Mouse (Mus musculus) heart, embryonic 10.5 days (tissue): ENCODE measurements around the gene Wdfy3. TPM values are rescaled to one million over a fixed set of nuclear protein-coding genes. Genes with fewer than 3 reads are reported as not detected.

Experiments used
- DNase-seq: peaks from one replicate; pipeline ENCODE4 v3.0.0-alpha.2; 2017; ENCODE audit warnings: low spot score
- H3K27ac ChIP-seq: fragments of 300-500 bp; sonication (generic); 2 replicates; pipeline ENCODE4 v1.5.1; 2016; ENCODE audit warnings: mild to moderate bottlenecking
- H3K27me3 ChIP-seq: fragments of 300-500 bp; sonication (generic); 2 replicates; pipeline ENCODE4 v1.6.1; 2016; ENCODE audit warnings: mild to moderate bottlenecking; ENCODE audit not compliant: poor library complexity, insufficient read depth, severe bottlenecking
- H3K36me3 ChIP-seq: fragments of 300-500 bp; sonication (generic); 2 replicates; pipeline ENCODE4 v1.6.1; 2016; ENCODE audit warnings: mild to moderate bottlenecking, moderate library complexity
- H3K4me1 ChIP-seq: fragments of 300-500 bp; sonication (generic); 2 replicates; pipeline ENCODE4 v1.6.1; 2016; ENCODE audit warnings: mild to moderate bottlenecking
- H3K4me3 ChIP-seq: fragments of 300-500 bp; sonication (generic); 2 replicates; pipeline ENCODE4 v1.5.1; 2016; ENCODE audit warnings: mild to moderate bottlenecking, moderate library complexity
- H3K9me3 ChIP-seq: fragments of 300-500 bp; sonication (generic); 2 replicates; pipeline ENCODE4 v1.6.1; 2016; ENCODE audit warnings: mild to moderate bottlenecking, moderate library complexity
- WGBS: fragments of 180-500 bp; shearing (Covaris S2); methylation state at CpG from one replicate; pipeline ENCODE4 v1.1.7; 2016; 5-methylcytosine and 5-hydroxymethylcytosine counted together
- polyA plus RNA-seq: library from polyadenylated mRNA; unstranded; fragments of >200 nt; fragmentation: Nextera tagmentation; extraction: Ambion mirVana; gene quantifications from 2 replicates; pipeline ENCODE4 v1.2.1, GENCODE M21; 2016

Wdfy3 gene
- polyA plus RNA-seq, 1 experiment from 2014 or later, result 14.4 TPM

DNA sequence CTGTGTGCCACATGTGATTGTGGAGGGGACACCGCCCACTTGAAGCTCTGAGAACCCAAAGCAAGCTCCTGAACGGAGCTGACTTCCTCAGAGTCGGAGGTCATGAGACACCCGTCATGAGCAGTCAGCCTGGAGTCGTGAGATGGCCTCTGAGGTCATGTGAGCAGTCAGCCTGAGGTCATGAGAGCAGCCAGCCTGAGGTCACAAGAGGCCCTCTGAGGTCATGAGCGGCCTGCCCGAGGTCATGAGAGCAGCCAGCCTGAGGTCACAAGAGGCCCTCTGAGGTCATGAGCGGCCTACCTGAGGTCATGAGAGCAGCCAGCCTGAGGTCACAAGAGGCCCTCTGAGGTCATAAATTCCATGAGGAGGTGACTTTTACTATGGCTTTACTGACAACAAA, 120.4 kb downstream of the Wdfy3 start:
- H3K27ac ChIP-seq, result no peak overlapping the region
- no peaks in the 10 kb centered on the region for H3K27me3 ChIP-seq
- H3K4me3 ChIP-seq, result no peak overlapping the region
- no peaks in the 10 kb centered on the region for H3K9me3 ChIP-seq
- H3K36me3 ChIP-seq, result peaks cover 75% of the 10 kb centered on the region
- DNase-seq, result peak; percentile 56
- H3K4me1 ChIP-seq, result no peaks in the 10 kb centered on the region
- WGBS, result 70% methylated on average over 8 of the region's 8 CpGs

DNA sequence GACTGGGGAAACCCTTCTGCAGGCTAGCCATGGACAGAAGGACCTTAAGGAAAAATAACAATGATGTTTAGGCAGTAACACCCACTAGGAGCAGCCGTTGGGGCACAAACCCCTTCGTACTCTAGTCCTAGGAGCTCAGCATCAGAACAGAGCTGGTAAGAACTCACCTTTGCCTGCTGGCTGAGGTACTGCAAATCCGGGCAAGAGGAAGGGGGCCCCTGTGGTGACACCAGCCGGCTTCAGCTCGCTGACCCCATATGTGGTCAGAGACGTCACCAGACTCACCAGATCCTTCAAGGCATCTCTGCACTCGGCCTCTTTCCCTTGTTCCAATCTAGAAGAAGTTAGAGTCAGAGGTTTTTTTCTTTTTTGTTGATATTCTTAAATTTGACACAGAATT, 121.1 kb downstream of the Wdfy3 start:
- Histone ChIP-seq H3K36me3 (peaks cover 78% of the 10 kb centered on the region), H3K27me3 (no peaks in the 10 kb centered on the region), H3K9me3 (no peaks in the 10 kb centered on the region), H3K4me1 (no peaks in the 10 kb centered on the region), H3K4me3 (no peak overlapping the region), H3K27ac (no peak overlapping the region)
- 91% methylated on average over 7 of the region's 7 CpGs for WGBS
- DNase-seq, result peak; percentile 28

DNA sequence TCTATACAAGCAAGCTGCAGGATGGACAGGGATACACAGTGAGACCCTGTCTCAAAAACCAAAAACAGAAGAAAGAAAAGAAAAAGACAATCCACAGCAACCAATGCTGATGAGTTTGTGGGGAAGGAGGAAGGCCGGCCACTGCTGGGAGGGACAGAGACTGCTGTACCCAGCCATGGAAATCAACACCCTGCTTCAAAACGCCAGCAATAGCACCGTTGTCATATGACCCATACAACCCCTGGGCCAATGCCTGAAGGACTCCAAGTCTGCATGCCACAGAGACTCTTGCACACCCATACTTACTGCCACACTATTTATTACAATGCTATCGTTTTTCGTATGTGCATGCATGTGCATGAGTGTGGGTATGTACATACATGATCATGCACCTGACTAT, 124.0 kb downstream of the Wdfy3 start:
- Histone ChIP-seq H3K9me3 (no peaks in the 10 kb centered on the region), H3K4me1 (no peaks in the 10 kb centered on the region), H3K27ac (no peak overlapping the region), H3K4me3 (no peak overlapping the region), H3K27me3 (no peaks in the 10 kb centered on the region), H3K36me3 (peaks cover 86% of the 10 kb centered on the region)
- DNase-seq, result no peak
- WGBS, result 87% methylated on average over 5 of the region's 5 CpGs

DNA sequence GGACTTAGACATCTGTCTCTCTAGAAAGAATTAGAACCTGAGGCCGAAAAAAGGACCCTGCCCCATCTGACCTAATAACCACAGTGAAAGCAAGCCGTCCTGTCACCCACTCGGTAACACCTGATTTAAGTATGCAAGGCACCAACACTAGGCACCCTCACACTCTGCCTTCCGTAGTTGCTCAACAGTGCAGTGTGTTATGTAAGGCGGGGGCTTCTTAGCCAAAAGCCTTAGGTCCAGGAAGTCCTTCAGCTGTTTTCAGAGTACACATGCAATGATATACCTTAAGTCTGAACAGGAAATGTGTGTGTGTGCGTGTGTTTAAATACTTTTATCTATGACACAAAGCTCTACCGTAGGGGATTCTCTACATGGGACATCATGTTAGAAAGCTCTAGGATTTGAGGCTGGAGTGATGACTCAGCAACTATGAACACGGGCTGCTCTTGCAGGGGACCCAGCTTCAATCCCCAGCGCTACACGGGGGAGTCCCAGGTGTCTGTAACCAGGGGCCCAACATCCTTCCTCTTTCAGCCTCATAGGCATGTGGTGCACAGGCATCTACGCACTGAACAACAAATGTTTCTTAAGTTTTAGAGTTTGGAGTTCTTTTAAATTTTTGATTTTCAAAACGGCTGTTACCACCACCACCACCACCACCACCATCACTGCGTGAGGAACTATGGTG, 131.7 kb downstream of the Wdfy3 start:
- Histone ChIP-seq H3K27me3 (no peaks in the 10 kb centered on the region), H3K9me3 (no peaks in the 10 kb centered on the region), H3K36me3 (peaks cover 76% of the 10 kb centered on the region), H3K4me1 (peaks cover 11% of the 10 kb centered on the region; the same call in 1 of the 2 replicates), H3K27ac (no peak overlapping the region), H3K4me3 (no peak overlapping the region)
- no peak for DNase-seq
- 90% methylated on average over 13 of the region's 13 CpGs for WGBS

DNA sequence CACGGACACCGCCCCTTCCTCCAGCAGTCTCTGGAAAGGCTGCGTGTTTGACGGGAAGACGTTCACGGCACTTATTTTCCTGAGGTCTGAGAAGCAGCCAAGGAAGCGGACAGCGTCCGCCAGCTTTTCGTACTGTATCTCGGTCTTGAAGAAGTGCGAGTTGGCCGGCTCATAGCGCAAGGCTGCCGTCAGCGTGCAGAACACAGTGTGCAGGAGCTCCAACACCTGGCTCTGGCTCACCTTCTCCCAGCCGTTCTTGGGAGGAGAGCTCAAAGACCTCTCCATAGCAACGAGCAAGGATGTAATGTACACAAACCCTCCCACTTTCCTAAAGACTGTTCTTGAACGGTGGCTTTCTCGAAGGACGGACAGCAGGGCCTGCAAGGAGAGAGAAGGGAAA, 132.4 kb downstream of the Wdfy3 start:
- no peaks in the 10 kb centered on the region for H3K9me3 ChIP-seq
- WGBS, result 82% methylated on average over 21 of the region's 21 CpGs
- H3K4me1 ChIP-seq, result peaks cover 11% of the 10 kb centered on the region; the same call in 1 of the 2 replicates
- H3K4me3 ChIP-seq, result no peak overlapping the region
- no peak overlapping the region for H3K27ac ChIP-seq
- no peaks in the 10 kb centered on the region for H3K27me3 ChIP-seq
- DNase-seq, result no peak
- peaks cover 72% of the 10 kb centered on the region for H3K36me3 ChIP-seq

DNA sequence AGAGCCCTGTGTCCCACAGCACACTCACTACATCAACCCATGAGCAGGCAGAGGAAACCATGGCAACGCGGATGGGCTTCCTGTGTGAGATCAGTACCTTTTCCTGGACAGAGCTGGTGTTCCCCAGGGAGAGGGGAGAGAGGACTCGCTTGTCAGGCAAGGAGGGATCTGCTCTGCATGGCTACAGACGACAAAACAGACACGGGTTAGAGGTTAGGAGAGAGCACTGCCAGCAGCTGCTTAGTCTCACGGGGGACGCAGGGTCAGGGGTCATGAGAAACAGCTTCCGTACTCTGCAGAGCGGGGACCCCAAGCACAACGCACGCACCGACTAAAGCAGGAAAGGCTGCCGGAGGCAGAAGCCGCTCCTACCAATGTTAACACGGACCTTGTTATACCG, 133.8 kb downstream of the Wdfy3 start:
- no peak for DNase-seq
- Histone ChIP-seq H3K36me3 (peaks cover 67% of the 10 kb centered on the region), H3K27ac (0 out of 2 replicates have a peak overlapping the region, but pooled peaks have one; percentile 16), H3K4me1 (peaks cover 11% of the 10 kb centered on the region; the same call in 1 of the 2 replicates), H3K27me3 (no peaks in the 10 kb centered on the region), H3K4me3 (no peak overlapping the region), H3K9me3 (no peaks in the 10 kb centered on the region)
- WGBS, result 63% methylated on average over 16 of the region's 16 CpGs

DNA sequence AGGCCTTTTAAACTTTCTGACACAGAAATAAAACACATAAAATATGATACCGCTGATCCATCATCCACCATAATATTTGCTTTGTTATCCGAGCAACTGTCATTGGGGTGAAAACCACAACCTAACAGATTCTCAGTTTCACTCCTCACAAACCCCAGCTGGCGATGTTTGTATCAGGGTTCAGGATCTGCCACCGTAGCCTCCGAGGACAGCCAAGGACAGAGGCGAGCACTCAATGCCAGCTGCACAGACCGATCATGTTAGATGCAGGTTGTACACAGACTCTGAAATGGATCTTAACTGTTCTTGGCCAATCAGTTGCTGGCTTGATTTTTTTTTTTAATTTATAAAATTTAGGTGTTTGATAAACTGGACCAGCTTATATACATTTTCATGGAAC, 135.1 kb downstream of the Wdfy3 start:
- peaks cover 11% of the 10 kb centered on the region; the same call in 1 of the 2 replicates for H3K4me1 ChIP-seq
- 92% methylated on average over 7 of the region's 7 CpGs for WGBS
- H3K27ac ChIP-seq, result no peak overlapping the region

DNA sequence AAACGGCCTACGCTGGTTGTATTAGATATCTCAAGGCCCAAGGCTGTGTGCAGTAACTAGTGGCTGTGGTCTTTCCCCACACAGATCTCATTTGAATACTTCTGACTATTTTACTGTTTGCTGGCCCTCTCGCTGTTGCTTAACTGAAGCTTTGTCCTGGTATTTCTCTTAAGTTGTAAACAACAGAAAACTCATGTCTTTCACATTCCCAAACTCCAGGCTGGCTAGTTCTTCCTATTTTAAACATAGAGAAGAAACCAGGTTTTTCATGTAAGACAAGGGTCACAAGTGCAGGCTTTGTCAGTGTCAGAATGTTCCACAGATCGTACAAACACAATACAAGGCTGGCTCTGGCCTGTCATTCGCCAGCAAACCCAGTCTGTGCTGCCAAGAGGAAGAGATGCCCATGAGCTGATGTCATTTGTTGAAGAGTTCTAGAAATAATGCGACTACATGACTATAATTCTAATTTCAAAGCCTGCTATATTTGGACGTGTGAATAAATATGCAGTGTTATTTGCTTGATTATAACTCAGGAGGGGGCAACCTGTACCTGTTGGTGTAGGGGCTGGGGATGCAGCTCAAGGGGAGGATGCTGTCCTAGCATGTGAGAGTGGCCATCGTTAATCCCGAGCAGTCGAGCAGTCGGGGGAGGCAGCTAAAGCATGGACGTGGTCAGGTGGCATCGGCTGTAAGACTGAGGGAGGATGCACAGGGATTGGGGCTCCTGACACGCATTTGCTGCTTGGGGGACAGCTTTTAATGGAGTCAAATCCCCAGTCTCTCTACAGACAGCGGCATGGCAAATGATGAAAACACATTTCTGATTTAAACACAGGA, 136.5 kb downstream of the Wdfy3 start:
- H3K36me3 ChIP-seq, result peaks cover 73% of the 10 kb centered on the region
- DNase-seq, result peak; percentile 30
- peaks cover 11% of the 10 kb centered on the region; the same call in 1 of the 2 replicates for H3K4me1 ChIP-seq
- no peak overlapping the region for H3K27ac ChIP-seq
- H3K4me3 ChIP-seq, result no peak overlapping the region
- no peaks in the 10 kb centered on the region for H3K9me3 ChIP-seq
- WGBS, result 85% methylated on average over 15 of the region's 15 CpGs
- H3K27me3 ChIP-seq, result no peaks in the 10 kb centered on the region

More for the DNA sequence above, 135.1 kb downstream of the Wdfy3 start:
- Histone ChIP-seq H3K4me3 (no peak overlapping the region), H3K36me3 (peaks cover 69% of the 10 kb centered on the region), H3K27me3 (no peaks in the 10 kb centered on the region), H3K9me3 (no peaks in the 10 kb centered on the region)
- no peak for DNase-seq

DNA sequence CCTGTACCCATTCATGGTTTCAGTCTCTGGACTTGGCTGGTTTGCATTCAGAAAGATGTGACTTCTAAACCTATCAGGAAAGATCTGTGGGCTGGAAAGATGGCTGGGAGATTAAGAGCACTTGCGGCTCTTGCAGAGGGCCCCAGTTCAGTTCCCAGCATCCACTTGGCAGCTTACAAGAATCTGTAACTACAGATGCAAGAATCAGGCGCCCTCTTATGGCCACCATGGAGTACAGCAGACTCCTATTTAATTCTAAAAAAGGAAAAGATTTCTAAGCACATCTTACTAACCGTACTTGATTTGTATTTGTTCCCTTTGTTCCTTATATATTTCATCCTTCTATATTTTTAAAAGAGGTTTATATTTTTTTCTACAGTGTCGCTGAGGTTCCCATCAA, 137.7 kb downstream of the Wdfy3 start:
- no peaks in the 10 kb centered on the region for H3K27me3 ChIP-seq
- H3K27ac ChIP-seq, result no peak overlapping the region
- 64% methylated on average over 4 of the region's 4 CpGs for WGBS
- H3K9me3 ChIP-seq, result no peaks in the 10 kb centered on the region
- H3K4me1 ChIP-seq, result peaks cover 4% of the 10 kb centered on the region; the same call in 1 of the 2 replicates
- H3K36me3 ChIP-seq, result peaks cover 64% of the 10 kb centered on the region
- H3K4me3 ChIP-seq, result no peak overlapping the region
- DNase-seq, result no peak

DNA sequence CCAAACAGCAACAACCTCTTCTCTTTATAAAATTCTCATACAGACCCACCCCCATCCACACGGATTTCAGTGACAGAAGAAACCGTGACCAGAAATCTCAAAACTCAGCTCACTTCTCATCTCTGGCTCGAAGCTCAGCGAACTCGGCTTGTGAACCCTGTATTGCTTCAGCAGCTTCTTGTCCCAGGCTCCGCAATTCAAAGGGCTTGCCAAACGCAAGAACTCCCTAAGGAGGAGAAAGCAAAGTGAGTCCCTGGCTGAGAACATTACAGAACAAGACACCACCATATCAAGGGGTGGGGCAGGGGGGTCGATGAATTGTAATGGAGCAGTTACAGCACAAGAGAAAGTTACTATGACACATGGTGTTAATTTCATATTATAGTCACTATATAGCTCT, 143.4 kb downstream of the Wdfy3 start:
- DNase-seq, result no peak
- WGBS, result 92% methylated on average over 8 of the region's 8 CpGs
- no peaks in the 10 kb centered on the region for H3K9me3 ChIP-seq
- H3K4me1 ChIP-seq, result no peaks in the 10 kb centered on the region
- H3K36me3 ChIP-seq, result peaks cover 84% of the 10 kb centered on the region
- H3K27ac ChIP-seq, result no peak overlapping the region
- H3K27me3 ChIP-seq, result no peaks in the 10 kb centered on the region
- no peak overlapping the region for H3K4me3 ChIP-seq

DNA sequence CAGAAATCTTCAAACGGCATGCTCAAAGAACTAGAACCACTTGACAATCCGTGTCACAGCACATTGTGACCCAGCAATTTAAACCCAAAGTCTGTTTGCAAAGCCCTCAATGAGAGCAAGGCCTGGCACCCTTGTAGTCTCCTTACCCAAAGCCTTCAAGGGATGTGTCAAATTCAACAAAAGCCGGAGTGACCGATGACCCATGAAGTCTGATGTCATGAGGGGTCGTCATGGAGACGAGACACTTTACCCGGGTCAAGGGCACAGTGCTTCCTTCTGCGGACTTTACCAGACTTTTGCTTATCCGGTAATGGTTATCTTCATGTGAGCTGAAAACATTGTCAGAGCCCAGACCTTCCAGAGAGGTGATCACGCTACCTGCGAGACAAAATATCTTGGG, 146.0 kb downstream of the Wdfy3 start:
- Histone ChIP-seq H3K27ac (no peak overlapping the region), H3K36me3 (peaks cover 84% of the 10 kb centered on the region), H3K27me3 (no peaks in the 10 kb centered on the region), H3K4me3 (no peak overlapping the region), H3K9me3 (no peaks in the 10 kb centered on the region), H3K4me1 (no peaks in the 10 kb centered on the region)
- 89% methylated on average over 11 of the region's 11 CpGs for WGBS
- DNase-seq, result no peak

DNA sequence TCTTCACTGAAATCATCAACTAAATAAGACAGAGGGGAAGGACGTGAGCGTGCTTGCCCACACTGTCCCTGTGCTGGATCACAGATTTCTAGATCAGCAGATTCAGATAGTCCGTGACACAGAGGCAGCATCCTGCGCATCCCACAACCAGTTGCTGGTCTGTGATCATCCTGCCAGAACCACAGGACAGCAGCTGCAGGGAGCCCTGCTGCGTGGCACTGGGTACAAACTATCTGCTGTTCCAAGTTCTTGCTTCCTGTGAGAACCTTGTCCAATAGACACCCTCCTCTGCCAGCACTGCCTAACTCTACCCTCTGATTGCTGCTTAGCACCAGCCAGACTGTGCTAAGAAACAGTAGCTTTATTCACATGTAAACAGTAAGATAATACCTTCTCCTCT, 150.2 kb downstream of the Wdfy3 start:
- Histone ChIP-seq H3K4me1 (no peaks in the 10 kb centered on the region), H3K27me3 (no peaks in the 10 kb centered on the region), H3K27ac (no peak overlapping the region), H3K9me3 (no peaks in the 10 kb centered on the region), H3K4me3 (no peak overlapping the region), H3K36me3 (peaks cover 94% of the 10 kb centered on the region)
- no peak for DNase-seq
- 89% methylated on average over 5 of the region's 5 CpGs for WGBS

DNA sequence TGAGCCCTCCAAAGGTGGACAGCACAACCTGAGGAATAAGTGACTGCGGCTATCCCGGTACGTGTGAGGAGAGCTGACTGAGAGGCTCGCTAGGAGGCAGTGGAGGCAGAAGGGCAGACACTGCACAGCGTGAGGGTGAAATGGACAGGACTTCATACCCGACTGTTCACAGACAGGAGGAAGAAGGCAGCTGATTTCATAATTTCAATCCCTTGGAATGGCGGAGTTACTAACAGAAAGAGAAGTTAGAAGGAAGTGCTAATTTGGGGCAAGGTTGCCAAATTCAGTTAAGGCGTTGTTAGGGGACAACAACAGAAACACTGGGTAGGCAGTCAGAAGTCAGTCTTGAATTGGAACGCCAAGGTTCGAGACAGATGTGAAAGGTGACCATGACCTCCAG, 160.3 kb downstream of the Wdfy3 start:
- 91% methylated on average over 10 of the region's 10 CpGs for WGBS
- H3K4me3 ChIP-seq, result no peak overlapping the region
- no peaks in the 10 kb centered on the region for H3K9me3 ChIP-seq
- H3K27ac ChIP-seq, result no peak overlapping the region
- DNase-seq, result no peak
- no peaks in the 10 kb centered on the region for H3K27me3 ChIP-seq
- H3K4me1 ChIP-seq, result no peaks in the 10 kb centered on the region
- peaks cover 89% of the 10 kb centered on the region for H3K36me3 ChIP-seq
